Mouse (Mus musculus): ENCODE measurements around the gene Plcb1. TPM values are rescaled to one million over a fixed set of nuclear protein-coding genes. Genes with fewer than 3 reads are reported as not detected.

Plcb1 gene
- polyA plus RNA-seq, 1 experiment from 2014 or later, result 34.5 TPM

DNA sequence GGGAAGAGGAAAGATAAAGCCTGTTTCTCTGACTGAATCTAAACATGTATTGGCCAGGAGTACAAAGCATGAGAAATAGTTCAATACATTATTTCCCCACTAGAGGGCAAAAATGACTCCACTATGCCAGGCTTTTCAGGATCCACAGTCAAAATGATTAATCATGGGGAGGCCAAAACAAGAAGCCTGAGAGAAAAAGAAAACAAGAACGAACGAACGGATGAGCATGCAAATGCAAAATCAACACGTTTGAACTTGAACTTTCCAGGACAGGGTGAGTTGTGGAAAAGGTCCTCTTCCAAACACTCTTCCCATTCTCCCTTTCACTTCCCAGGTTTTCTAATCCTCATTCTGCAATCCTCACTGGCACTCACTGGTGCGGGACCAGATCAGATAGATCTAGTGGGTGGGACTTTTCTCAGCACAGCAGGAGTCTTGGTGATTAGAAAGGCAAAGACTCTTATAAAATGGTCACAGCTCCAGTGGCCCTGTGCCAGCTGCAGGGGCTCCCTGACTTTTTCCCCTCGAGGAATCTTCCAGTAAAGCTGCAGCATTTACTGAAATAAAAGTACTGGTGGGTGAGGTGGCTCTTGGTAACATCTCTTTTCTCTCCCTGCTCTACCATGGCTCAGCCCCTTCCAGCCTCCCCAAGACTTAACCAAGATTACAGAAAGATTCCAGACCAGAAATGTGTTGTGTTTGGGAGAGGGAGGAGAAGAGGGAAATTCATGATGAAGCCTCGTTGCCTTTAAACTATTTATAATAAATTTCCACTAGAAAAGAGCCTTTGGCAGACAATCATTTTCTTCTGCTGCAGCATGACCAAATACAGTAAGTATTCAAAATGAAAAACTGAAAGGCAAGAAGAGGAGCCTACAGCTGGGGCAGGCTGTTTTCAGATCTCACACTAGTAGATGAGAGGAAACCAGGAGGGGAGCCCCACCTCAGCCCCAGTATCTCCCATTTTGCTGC, 654.0 kb downstream of the Plcb1 start:
- Histone ChIP-seq H3K4me1 (ENCODE audit: control insufficient read depth, insufficient read depth, low read length) (no peaks in the 10 kb centered on the region), H3K4me2 (replicated peaks; ENCODE audit: low read depth, low read length) (peak overlapping the region; percentile 26; the same call in 1 of the 2 replicates), H3K36me3 (ENCODE audit: control insufficient read depth, insufficient read depth, low read length) (no peaks in the 10 kb centered on the region), H3K9me3 (ENCODE audit: control insufficient read depth, low read length) (no peaks in the 10 kb centered on the region), H3K27ac (ENCODE audit: low read depth, low read length) (no peak overlapping the region), H3K4me3 (ENCODE audit: low read length) (peak overlapping the region; percentile 16; the same call in 1 of the 2 replicates), H3K9ac (ENCODE audit: low read depth, low read length) (no peak overlapping the region), H3K27me3 (ENCODE audit: control insufficient read depth, insufficient read depth, low read length) (no peaks in the 10 kb centered on the region)
- ATAC-seq (ENCODE audit: low FRiP score, low TSS enrichment), result peak; percentile 94
- 10% methylated on average over 7 of the region's 7 CpGs for WGBS

DNA sequence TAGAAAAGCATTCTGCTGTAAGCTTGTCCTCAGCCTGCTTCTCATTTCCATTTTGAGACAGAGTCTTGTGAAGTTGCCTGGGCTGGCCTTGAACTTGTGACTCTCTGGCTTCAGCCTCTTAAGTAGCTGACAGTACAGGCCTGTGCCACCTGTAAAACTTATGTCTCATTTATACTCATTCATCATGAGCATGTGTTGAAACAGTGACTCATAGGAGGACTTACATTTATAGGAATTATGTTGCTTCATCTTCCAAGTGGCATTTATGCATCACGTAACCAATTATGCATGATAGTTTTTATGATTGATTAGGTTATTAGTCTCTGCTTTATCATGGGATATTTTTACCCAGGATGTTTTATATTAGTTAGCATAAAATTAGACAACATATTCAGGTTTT, 667.7 kb downstream of the Plcb1 start:
- Histone ChIP-seq H3K36me3 (ENCODE audit: control insufficient read depth, insufficient read depth, low read length) (no peaks in the 10 kb centered on the region), H3K9ac (ENCODE audit: low read depth, low read length) (no peak overlapping the region), H3K27ac (ENCODE audit: low read depth, low read length) (no peak overlapping the region), H3K9me3 (ENCODE audit: control insufficient read depth, low read length) (no peaks in the 10 kb centered on the region), H3K27me3 (ENCODE audit: control insufficient read depth, insufficient read depth, low read length) (no peaks in the 10 kb centered on the region), H3K4me2 (replicated peaks; ENCODE audit: low read depth, low read length) (no peak overlapping the region), H3K4me3 (ENCODE audit: low read length) (no peak overlapping the region), H3K4me1 (ENCODE audit: control insufficient read depth, insufficient read depth, low read length) (no peaks in the 10 kb centered on the region)
- no peak for ATAC-seq (ENCODE audit: low FRiP score, low TSS enrichment)
- WGBS, result 98% methylated on average over 1 of the region's 1 CpGs

DNA sequence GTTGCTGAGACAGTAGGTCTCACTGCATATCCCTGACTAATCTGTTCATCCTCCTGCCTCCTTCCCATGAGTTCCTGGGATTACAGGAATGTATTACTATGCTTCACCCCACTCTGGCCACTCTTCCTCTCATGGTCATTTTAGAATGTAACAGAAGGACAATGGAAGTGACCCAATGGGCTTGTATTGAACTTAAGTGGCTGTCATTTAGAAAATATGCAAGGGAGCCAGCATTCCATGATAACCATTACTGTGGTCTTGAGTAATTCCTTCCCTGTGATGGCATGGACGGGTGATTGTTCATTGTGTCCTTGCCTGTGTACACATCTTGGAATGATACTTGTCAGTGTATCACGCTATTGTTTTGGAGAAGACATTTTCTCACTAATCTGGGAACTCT, 668.1 kb downstream of the Plcb1 start:
- no peaks in the 10 kb centered on the region for H3K9me3 ChIP-seq (ENCODE audit: control insufficient read depth, low read length)
- H3K27ac ChIP-seq (ENCODE audit: low read depth, low read length), result no peak overlapping the region
- H3K27me3 ChIP-seq (ENCODE audit: control insufficient read depth, insufficient read depth, low read length), result no peaks in the 10 kb centered on the region
- H3K4me3 ChIP-seq (ENCODE audit: low read length), result no peak overlapping the region
- WGBS, result 77% methylated on average over 2 of the region's 2 CpGs
- no peaks in the 10 kb centered on the region for H3K36me3 ChIP-seq (ENCODE audit: control insufficient read depth, insufficient read depth, low read length)
- no peak overlapping the region for H3K4me2 ChIP-seq (replicated peaks; ENCODE audit: low read depth, low read length)
- H3K9ac ChIP-seq (ENCODE audit: low read depth, low read length), result no peak overlapping the region
- ATAC-seq (ENCODE audit: low FRiP score, low TSS enrichment), result no peak
- no peaks in the 10 kb centered on the region for H3K4me1 ChIP-seq (ENCODE audit: control insufficient read depth, insufficient read depth, low read length)

- H3K27ac ChIP-seq (ENCODE audit: low read depth, low read length), result no peak overlapping the region
- no peaks in the 10 kb centered on the region for H3K9me3 ChIP-seq (ENCODE audit: control insufficient read depth, low read length)
- no peak; the same call in 1 of the 2 replicates for ATAC-seq (ENCODE audit: low FRiP score, low TSS enrichment)
- H3K9ac ChIP-seq (ENCODE audit: low read depth, low read length), result no peak overlapping the region
- 37% methylated on average over 1 of the region's 1 CpGs for WGBS
- no peaks in the 10 kb centered on the region for H3K27me3 ChIP-seq (ENCODE audit: control insufficient read depth, insufficient read depth, low read length)
- no peak overlapping the region for H3K4me3 ChIP-seq (ENCODE audit: low read length)
- H3K4me1 ChIP-seq (ENCODE audit: control insufficient read depth, insufficient read depth, low read length), result no peaks in the 10 kb centered on the region
- H3K4me2 ChIP-seq (replicated peaks; ENCODE audit: low read depth, low read length), result no peak overlapping the region
- no peaks in the 10 kb centered on the region for H3K36me3 ChIP-seq (ENCODE audit: control insufficient read depth, insufficient read depth, low read length)
Measured at GRCm38 (mm10) chr2:135454455-135454854, 668.6 kb downstream of the Plcb1 start.

GRCm38 (mm10) chr2:135467895-135468294, 682.0 kb downstream of the Plcb1 start:
- no peak overlapping the region for H3K27ac ChIP-seq (ENCODE audit: low read depth, low read length)
- no peaks in the 10 kb centered on the region for H3K36me3 ChIP-seq (ENCODE audit: control insufficient read depth, insufficient read depth, low read length)
- no peak overlapping the region for H3K4me3 ChIP-seq (ENCODE audit: low read length)
- H3K4me2 ChIP-seq (replicated peaks; ENCODE audit: low read depth, low read length), result no peak overlapping the region
- no peak overlapping the region for H3K9ac ChIP-seq (ENCODE audit: low read depth, low read length)
- no peaks in the 10 kb centered on the region for H3K27me3 ChIP-seq (ENCODE audit: control insufficient read depth, insufficient read depth, low read length)
- no peaks in the 10 kb centered on the region for H3K9me3 ChIP-seq (ENCODE audit: control insufficient read depth, low read length)
- ATAC-seq (ENCODE audit: low FRiP score, low TSS enrichment), result no peak
- H3K4me1 ChIP-seq (ENCODE audit: control insufficient read depth, insufficient read depth, low read length), result no peaks in the 10 kb centered on the region
- 68% methylated on average over 4 of the region's 4 CpGs for WGBS

DNA sequence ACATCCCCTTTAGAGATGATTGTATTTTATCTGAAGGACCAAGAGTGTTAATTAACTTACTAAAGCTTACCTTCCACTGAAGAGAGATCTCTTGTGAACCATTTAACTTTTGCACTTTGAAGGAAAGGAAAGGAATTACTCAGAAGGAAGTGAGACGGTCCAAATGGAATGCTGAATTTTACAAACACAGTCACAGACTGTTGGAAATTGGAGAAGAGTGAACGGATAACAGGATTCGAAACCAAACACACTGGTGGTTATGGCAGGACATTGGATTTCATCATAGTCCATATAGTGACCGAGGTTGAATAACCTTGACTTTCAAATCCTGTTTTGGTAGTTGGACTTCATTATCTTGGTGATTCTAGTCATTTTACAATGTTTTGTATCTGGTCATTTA, 688.2 kb downstream of the Plcb1 start:
- no peaks in the 10 kb centered on the region for H3K9me3 ChIP-seq (ENCODE audit: control insufficient read depth, low read length)
- no peak overlapping the region for H3K4me3 ChIP-seq (ENCODE audit: low read length)
- no peak overlapping the region for H3K4me2 ChIP-seq (replicated peaks; ENCODE audit: low read depth, low read length)
- ATAC-seq (ENCODE audit: low FRiP score, low TSS enrichment), result no peak
- no peaks in the 10 kb centered on the region for H3K27me3 ChIP-seq (ENCODE audit: control insufficient read depth, insufficient read depth, low read length)
- H3K4me1 ChIP-seq (ENCODE audit: control insufficient read depth, insufficient read depth, low read length), result no peaks in the 10 kb centered on the region
- no peaks in the 10 kb centered on the region for H3K36me3 ChIP-seq (ENCODE audit: control insufficient read depth, insufficient read depth, low read length)
- WGBS, result 77% methylated on average over 4 of the region's 4 CpGs
- no peak overlapping the region for H3K9ac ChIP-seq (ENCODE audit: low read depth, low read length)
- H3K27ac ChIP-seq (ENCODE audit: low read depth, low read length), result no peak overlapping the region

DNA sequence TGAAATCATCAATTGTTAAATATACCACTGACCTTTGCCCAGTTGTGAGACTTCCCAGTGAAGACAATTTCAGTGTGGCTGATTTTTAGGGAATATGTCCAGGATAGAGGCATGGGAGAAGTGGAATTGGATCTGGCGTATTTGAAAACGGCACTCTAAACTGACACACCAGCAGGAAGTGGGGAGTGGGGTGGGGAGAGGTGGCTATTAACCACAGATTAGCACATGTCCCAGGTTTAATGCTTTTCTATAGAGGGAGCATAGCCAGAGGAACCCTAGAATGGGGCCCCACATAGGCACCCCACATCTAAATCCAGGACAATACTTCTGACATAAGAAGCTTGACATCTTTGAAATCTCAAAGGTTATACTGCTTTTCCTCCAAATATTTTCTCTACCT, 699.4 kb downstream of the Plcb1 start:
- Histone ChIP-seq H3K27ac (ENCODE audit: low read depth, low read length) (no peak overlapping the region), H3K4me1 (ENCODE audit: control insufficient read depth, insufficient read depth, low read length) (no peaks in the 10 kb centered on the region), H3K9ac (ENCODE audit: low read depth, low read length) (no peak overlapping the region), H3K4me3 (ENCODE audit: low read length) (no peak overlapping the region), H3K9me3 (ENCODE audit: control insufficient read depth, low read length) (no peaks in the 10 kb centered on the region), H3K4me2 (replicated peaks; ENCODE audit: low read depth, low read length) (no peak overlapping the region), H3K27me3 (ENCODE audit: control insufficient read depth, insufficient read depth, low read length) (no peaks in the 10 kb centered on the region), H3K36me3 (ENCODE audit: control insufficient read depth, insufficient read depth, low read length) (no peaks in the 10 kb centered on the region)
- ATAC-seq (ENCODE audit: low FRiP score, low TSS enrichment), result no peak
- WGBS, result 75% methylated on average over 2 of the region's 2 CpGs

GRCm38 (mm10) chr2:135488277-135488676, 702.4 kb downstream of the Plcb1 start:
- WGBS, result 90% methylated on average over 2 of the region's 2 CpGs
- Histone ChIP-seq H3K27ac (ENCODE audit: low read depth, low read length) (no peak overlapping the region), H3K9ac (ENCODE audit: low read depth, low read length) (no peak overlapping the region), H3K4me1 (ENCODE audit: control insufficient read depth, insufficient read depth, low read length) (no peaks in the 10 kb centered on the region), H3K9me3 (ENCODE audit: control insufficient read depth, low read length) (no peaks in the 10 kb centered on the region), H3K4me3 (ENCODE audit: low read length) (no peak overlapping the region), H3K36me3 (ENCODE audit: control insufficient read depth, insufficient read depth, low read length) (no peaks in the 10 kb centered on the region), H3K27me3 (ENCODE audit: control insufficient read depth, insufficient read depth, low read length) (no peaks in the 10 kb centered on the region), H3K4me2 (replicated peaks; ENCODE audit: low read depth, low read length) (no peak overlapping the region)
- no peak for ATAC-seq (ENCODE audit: low FRiP score, low TSS enrichment)

DNA sequence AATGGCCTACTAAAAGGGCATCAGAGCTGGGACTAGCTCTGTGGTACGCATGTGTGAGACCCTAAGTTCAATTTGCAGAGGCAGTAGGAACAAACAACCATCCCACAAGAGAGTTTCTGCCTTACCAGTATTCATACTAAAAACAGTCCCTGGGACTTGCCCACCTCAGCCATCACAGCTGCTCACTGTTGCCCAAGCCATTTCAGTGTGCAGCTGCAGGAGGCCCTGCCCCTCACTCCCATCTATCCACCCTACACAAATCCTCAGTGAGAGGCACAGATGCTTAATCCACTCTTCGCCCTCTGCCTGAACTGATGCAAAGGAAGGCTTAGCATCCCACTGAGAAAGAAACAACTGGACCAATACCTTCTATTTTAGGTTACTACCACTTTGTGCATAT, 703.3 kb downstream of the Plcb1 start:
- Histone ChIP-seq H3K36me3 (ENCODE audit: control insufficient read depth, insufficient read depth, low read length) (no peaks in the 10 kb centered on the region), H3K4me1 (ENCODE audit: control insufficient read depth, insufficient read depth, low read length) (no peaks in the 10 kb centered on the region), H3K27ac (ENCODE audit: low read depth, low read length) (no peak overlapping the region), H3K4me3 (ENCODE audit: low read length) (no peak overlapping the region), H3K27me3 (ENCODE audit: control insufficient read depth, insufficient read depth, low read length) (no peaks in the 10 kb centered on the region), H3K9ac (ENCODE audit: low read depth, low read length) (no peak overlapping the region), H3K4me2 (replicated peaks; ENCODE audit: low read depth, low read length) (no peak overlapping the region), H3K9me3 (ENCODE audit: control insufficient read depth, low read length) (no peaks in the 10 kb centered on the region)
- no peak for ATAC-seq (ENCODE audit: low FRiP score, low TSS enrichment)
- 90% methylated on average over 2 of the region's 2 CpGs for WGBS

Measured in kidney, embryonic 14.5 days (tissue).